In the genomic region with DNA sequence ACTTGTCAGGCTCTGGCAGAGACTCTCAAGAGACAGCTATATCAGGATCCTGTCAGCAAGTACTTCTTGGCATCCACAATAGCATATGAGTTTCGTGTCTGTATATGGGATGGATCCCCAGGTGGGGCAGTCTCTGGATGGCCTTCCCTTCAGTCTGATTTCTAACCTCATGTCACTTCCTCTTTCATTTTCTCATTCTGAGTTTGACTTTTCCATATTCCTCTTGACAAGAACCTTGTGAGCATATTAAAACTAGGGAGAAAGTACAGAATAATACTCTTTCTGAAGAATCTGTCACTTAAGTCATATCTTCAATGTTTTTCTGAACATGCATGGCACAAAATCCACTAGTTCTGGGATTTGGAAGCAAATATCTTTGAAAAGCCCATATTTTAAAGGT, we compare ENCODE assay signal across 29 mouse cellular contexts.
"Had no signal": no experiment of that assay in that cellular context is flagged by ENCODE, and none has a peak within 500 bp of the region (broad histone marks: within the 10 kb centered on the region; RNA-seq: fewer than 3 reads in every experiment).

No protein-coding gene starts in this region.

- H3K27me3 ChIP-seq: limb, embryonic 12.5 days; limb, embryonic 13.5 days; limb, embryonic 15.5 days; liver, embryonic 12.5 days; liver, embryonic 13.5 days; liver, embryonic 15.5 days; lung, embryonic 15.5 days; megakaryocyte, embryonic 14.5 days; midbrain, embryonic 12.5 days; midbrain, embryonic 13.5 days; midbrain, embryonic 15.5 days; neural tube, embryonic 12.5 days had no signal

- H3K36me3 ChIP-seq: limb, embryonic 10.5 days; limb, embryonic 12.5 days; limb, embryonic 13.5 days; limb, embryonic 15.5 days; liver, embryonic 12.5 days; liver, embryonic 13.5 days; liver, embryonic 15.5 days; lung, embryonic 15.5 days; midbrain, embryonic 10.5 days; midbrain, embryonic 12.5 days; midbrain, embryonic 13.5 days; midbrain, embryonic 15.5 days; neural tube, embryonic 12.5 days had no signal

- H3K4me2 ChIP-seq: limb, embryonic 12.5 days; limb, embryonic 13.5 days; limb, embryonic 15.5 days; liver, embryonic 11.5 days; liver, embryonic 12.5 days; liver, embryonic 13.5 days; liver, embryonic 15.5 days; lung, embryonic 14.5 days; lung, embryonic 15.5 days; midbrain, embryonic 11.5 days; midbrain, embryonic 12.5 days; midbrain, embryonic 13.5 days; midbrain, embryonic 15.5 days; neural tube, embryonic 12.5 days had no signal

- H3K9me3 ChIP-seq: limb, embryonic 10.5 days; limb, embryonic 12.5 days; limb, embryonic 13.5 days; limb, embryonic 15.5 days; liver, embryonic 12.5 days; liver, embryonic 13.5 days; liver, embryonic 15.5 days; lung, embryonic 15.5 days; megakaryocyte, embryonic 14.5 days; midbrain, embryonic 10.5 days; midbrain, embryonic 12.5 days; midbrain, embryonic 13.5 days; midbrain, embryonic 15.5 days; neural tube, embryonic 12.5 days had no signal

- DNase-seq: left cerebral cortex, postnatal 4 days; liver; liver, embryonic 13.5 days; liver, postnatal 0 days; lung, adult 18-20 months; lung, embryonic 14.5 days; lung, postnatal 10 days; lung, postnatal 14 days; lung, postnatal 36 days; lung, postnatal 4 days; midbrain, embryonic 14.5 days had no signal

- H3K9ac ChIP-seq: limb, embryonic 12.5 days; limb, embryonic 13.5 days; limb, embryonic 15.5 days; liver, embryonic 12.5 days; liver, embryonic 13.5 days; liver, embryonic 14.5 days; liver, embryonic 15.5 days; liver, postnatal 0 days; lung, embryonic 14.5 days; lung, embryonic 15.5 days; midbrain, embryonic 12.5 days; midbrain, embryonic 13.5 days; midbrain, embryonic 15.5 days; neural tube, embryonic 12.5 days had no signal

- H3K4me3 ChIP-seq: limb, embryonic 10.5 days; limb, embryonic 12.5 days; limb, embryonic 13.5 days; limb, embryonic 15.5 days; liver, embryonic 12.5 days; liver, embryonic 13.5 days; liver, embryonic 15.5 days; lung, embryonic 15.5 days; megakaryocyte, embryonic 14.5 days; midbrain, embryonic 10.5 days; midbrain, embryonic 12.5 days; midbrain, embryonic 13.5 days; midbrain, embryonic 15.5 days; myocyte; neural tube, embryonic 12.5 days had no signal

- H3K4me1 ChIP-seq: limb, embryonic 10.5 days; limb, embryonic 12.5 days; limb, embryonic 13.5 days; limb, embryonic 15.5 days; liver, embryonic 12.5 days; liver, embryonic 13.5 days; liver, embryonic 15.5 days; lung, embryonic 15.5 days; megakaryocyte, embryonic 14.5 days; midbrain, embryonic 10.5 days; midbrain, embryonic 12.5 days; midbrain, embryonic 13.5 days; midbrain, embryonic 15.5 days; neural tube, embryonic 12.5 days had no signal

- H3K27ac ChIP-seq: limb, embryonic 10.5 days; limb, embryonic 12.5 days; limb, embryonic 13.5 days; limb, embryonic 15.5 days; liver, embryonic 12.5 days; liver, embryonic 13.5 days; liver, embryonic 14.5 days; liver, embryonic 15.5 days; lung, embryonic 15.5 days; macrophage; midbrain, embryonic 10.5 days; midbrain, embryonic 12.5 days; midbrain, embryonic 13.5 days; midbrain, embryonic 15.5 days; neural tube, embryonic 12.5 days had no signal
